Comparison of ENCODE assay signal across 24 mouse cellular contexts in genomic region chr16:22129511-22129910, GRCm38 (mm10). TPM values are rescaled to one million over a fixed set of nuclear protein-coding genes. Genes with fewer than 3 reads are reported as not detected.
DNase-seq lines count a peak whose midpoint lies in the region; ATAC-seq lines count a peak whose summit lies in the region.
"Had no signal": no experiment of that assay in that cellular context is flagged by ENCODE, and none has a peak within 500 bp of the region (broad histone marks: within the 10 kb centered on the region; RNA-seq: fewer than 3 reads in every experiment).

No protein-coding gene starts in this region.

- DNase-seq in kidney, adult 11 months, result peak; percentile 52
- DNase-seq in kidney, adult 8-10 months, result peak; percentile 29 to 47
- DNase-seq in kidney, postnatal 14 days, result peak; percentile 24
- DNase-seq in embryo, embryonic 9.5 days (ENCODE audit: extremely low spot score), result no peak
- no peak for DNase-seq in adrenal gland, adult (ENCODE audit: inconsistent age in 2 of 2, low spot score in 1 of 2)
- DNase-seq: adrenal gland, postnatal 10 days; adrenal gland, postnatal 36 days; cerebellum, adult 18-20 months; cerebellum, adult 9-10 months; cerebellum, postnatal 14 days; gastrocnemius, postnatal 25 days; heart, adult 18-20 months; heart, postnatal 14 days; heart, postnatal 4 days had no signal

- H3K4me1 ChIP-seq in kidney, embryonic 14.5 days (ENCODE audit: control insufficient read depth, insufficient read depth, low read length), result peaks cover 10% of the 10 kb centered on the region; the same call in 1 of the 2 replicates
- H3K4me1 ChIP-seq: embryonic facial prominence, embryonic 13.5 days; forebrain, embryonic 15.5 days had no signal

- no peaks in the 10 kb centered on the region for H3K27me3 ChIP-seq in kidney, embryonic 14.5 days (ENCODE audit: control insufficient read depth, insufficient read depth, low read length)
- H3K27me3 ChIP-seq: embryonic facial prominence, embryonic 13.5 days; forebrain, embryonic 12.5 days; forebrain, embryonic 15.5 days; heart, embryonic 13.5 days had no signal

- H3K36me3 ChIP-seq in kidney, embryonic 14.5 days (ENCODE audit: control insufficient read depth, insufficient read depth, low read length), result no peaks in the 10 kb centered on the region
- H3K36me3 ChIP-seq: embryonic facial prominence, embryonic 13.5 days; forebrain, embryonic 12.5 days; forebrain, embryonic 15.5 days had no signal

- 82% methylated on average over 7 of the region's 7 CpGs for WGBS in kidney, embryonic 14.5 days

- no peak overlapping the region for H3K27ac ChIP-seq in kidney, embryonic 14.5 days (ENCODE audit: low read depth, low read length)
- H3K27ac ChIP-seq: embryonic facial prominence, embryonic 10.5 days; embryonic facial prominence, embryonic 13.5 days; forebrain, embryonic 12.5 days; forebrain, embryonic 15.5 days; heart, embryonic 13.5 days; hindbrain, embryonic 14.5 days; hindbrain, postnatal 0 days had no signal

- H3K9ac ChIP-seq in kidney, embryonic 14.5 days (ENCODE audit: low read depth, low read length), result no peak overlapping the region
- H3K9ac ChIP-seq: embryonic facial prominence, embryonic 13.5 days; forebrain, embryonic 12.5 days; forebrain, embryonic 15.5 days; heart, embryonic 13.5 days; hindbrain, embryonic 14.5 days had no signal

- H3K4me3 ChIP-seq in kidney, embryonic 14.5 days (ENCODE audit: low read length), result no peak overlapping the region
- H3K4me3 ChIP-seq: embryonic facial prominence, embryonic 10.5 days; embryonic facial prominence, embryonic 13.5 days; erythroblast, embryonic 14.5 days; forebrain, embryonic 12.5 days; forebrain, embryonic 15.5 days; heart, embryonic 13.5 days had no signal

- no peaks in the 10 kb centered on the region for H3K9me3 ChIP-seq in kidney, embryonic 14.5 days (ENCODE audit: control insufficient read depth, low read length)
- H3K9me3 ChIP-seq: embryonic facial prominence, embryonic 10.5 days; embryonic facial prominence, embryonic 13.5 days; forebrain, embryonic 12.5 days; forebrain, embryonic 15.5 days; heart, embryonic 13.5 days had no signal

- ATAC-seq in kidney, embryonic 14.5 days (ENCODE audit: low FRiP score, low TSS enrichment), result no peak
- ATAC-seq: activated CD4-positive, CD25-positive, alpha-beta regulatory T cell, adult 4 months; forebrain, embryonic 15.5 days; hindbrain, postnatal 0 days had no signal

- no peak overlapping the region for H3K4me2 ChIP-seq in kidney, embryonic 14.5 days (replicated peaks; ENCODE audit: low read depth, low read length)
- H3K4me2 ChIP-seq: embryonic facial prominence, embryonic 13.5 days; forebrain, embryonic 12.5 days; forebrain, embryonic 15.5 days; heart, embryonic 13.5 days; hindbrain, embryonic 14.5 days had no signal

RNA-seq across cellular contexts. Expression of gene Igf2bp2, which starts 33.6 kb away (rescaled TPM):
- 72.6 and 135 TPM in 2 replicates for polyA plus RNA-seq in kidney, embryonic 14.5 days (2014; fragmentation: Nextera tagmentation; extraction: Ambion mirVana)

Comparison
In these comparisons a context has a peak if more than half of its experiments do, and no peak if none do; other contexts are left out.
1. DNase-seq: peak in kidney, adult 11 months (single experiment), kidney, adult 8-10 months (2 of 2) and kidney, postnatal 14 days (single experiment); none in embryo, embryonic 9.5 days (single experiment) and adrenal gland, adult (0 of 2).